Mouse (Mus musculus): ENCODE results near the gene Pde1c. TPM values are rescaled to one million over a fixed set of nuclear protein-coding genes. Genes with fewer than 3 reads are reported as not detected.

The Pde1c gene
- polyA plus RNA-seq, 1 experiment from 2014 or later = 3.5 TPM

- H3K4me1 ChIP-seq = no peaks in the 10 kb centered on the region
- H3K36me3 ChIP-seq (replicated peaks) = no peaks in the 10 kb centered on the region
- DNase-seq (ENCODE audit: low spot score) = no peak
- no peaks in the 10 kb centered on the region for H3K27me3 ChIP-seq (replicated peaks; ENCODE audit: low read depth, poor library complexity, severe bottlenecking)
- no peak overlapping the region for H3K27ac ChIP-seq (replicated peaks)
- H3K9me3 ChIP-seq = no peaks in the 10 kb centered on the region
- no peak overlapping the region for H3K4me3 ChIP-seq
- 90% methylated on average over 4 of the region's 4 CpGs for WGBS
Measured at GRCm38 (mm10) chr6:56284821-56285220, 284.1 kb downstream of the Pde1c start.

DNA sequence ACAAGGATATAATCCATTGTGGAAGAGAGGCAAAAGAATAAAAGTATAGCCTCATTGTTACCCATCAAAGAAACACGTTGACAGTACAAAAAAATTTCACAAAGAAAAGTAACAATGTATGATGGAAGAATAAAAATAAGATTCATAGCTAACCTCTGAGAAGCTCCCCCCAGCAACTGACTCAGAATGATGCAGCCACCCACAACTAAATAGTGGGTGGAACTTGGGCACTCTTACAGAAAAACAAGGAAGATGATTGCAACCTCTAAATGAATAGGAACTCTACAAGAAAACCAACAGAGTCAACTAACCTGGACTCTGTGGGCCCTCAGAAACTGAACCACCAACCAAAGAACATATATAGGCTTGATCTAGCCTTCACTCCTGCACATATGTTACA, 293.4 kb downstream of the Pde1c start:
- H3K4me1 ChIP-seq = no peaks in the 10 kb centered on the region
- DNase-seq (ENCODE audit: low spot score) = no peak
- H3K4me3 ChIP-seq = no peak overlapping the region
- no peak overlapping the region for H3K27ac ChIP-seq (replicated peaks)
- no peaks in the 10 kb centered on the region for H3K9me3 ChIP-seq
- H3K36me3 ChIP-seq (replicated peaks) = no peaks in the 10 kb centered on the region
- 79% methylated on average over 1 of the region's 1 CpGs for WGBS
- no peaks in the 10 kb centered on the region for H3K27me3 ChIP-seq (replicated peaks; ENCODE audit: low read depth, poor library complexity, severe bottlenecking)

GRCm38 (mm10) chr6:56271741-56272140, 297.2 kb downstream of the Pde1c start:
- Histone ChIP-seq H3K27me3 (replicated peaks; ENCODE audit: low read depth, poor library complexity, severe bottlenecking) (no peaks in the 10 kb centered on the region), H3K4me3 (no peak overlapping the region), H3K4me1 (no peaks in the 10 kb centered on the region), H3K27ac (replicated peaks) (no peak overlapping the region), H3K9me3 (no peaks in the 10 kb centered on the region), H3K36me3 (replicated peaks) (no peaks in the 10 kb centered on the region)
- 87% methylated on average over 2 of the region's 2 CpGs for WGBS
- no peak for DNase-seq (ENCODE audit: low spot score)

DNA sequence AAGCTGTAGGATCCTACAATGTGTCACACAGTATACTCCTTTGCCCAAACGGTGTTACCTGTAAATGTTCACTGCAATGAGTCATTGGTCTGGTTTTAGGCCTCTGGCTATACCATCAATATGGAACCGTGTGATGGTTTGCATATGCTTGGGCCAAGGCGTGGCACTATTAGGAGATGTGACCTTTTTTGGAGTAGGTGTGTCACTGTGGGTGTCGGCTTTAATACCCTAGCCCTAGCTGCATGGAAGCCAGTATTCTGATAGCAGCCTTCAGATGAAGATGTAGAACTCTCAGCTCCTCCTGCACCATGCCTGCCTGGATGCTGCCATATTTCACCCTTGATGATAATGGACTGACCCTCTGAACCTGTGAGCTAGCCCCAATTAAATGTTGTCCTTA, 304.4 kb downstream of the Pde1c start:
- Histone ChIP-seq H3K4me3 (no peak overlapping the region), H3K36me3 (replicated peaks) (no peaks in the 10 kb centered on the region), H3K27ac (replicated peaks) (no peak overlapping the region), H3K9me3 (no peaks in the 10 kb centered on the region), H3K4me1 (no peaks in the 10 kb centered on the region), H3K27me3 (replicated peaks; ENCODE audit: low read depth, poor library complexity, severe bottlenecking) (no peaks in the 10 kb centered on the region)
- 91% methylated on average over 4 of the region's 4 CpGs for WGBS
- no peak for DNase-seq (ENCODE audit: low spot score)

DNA sequence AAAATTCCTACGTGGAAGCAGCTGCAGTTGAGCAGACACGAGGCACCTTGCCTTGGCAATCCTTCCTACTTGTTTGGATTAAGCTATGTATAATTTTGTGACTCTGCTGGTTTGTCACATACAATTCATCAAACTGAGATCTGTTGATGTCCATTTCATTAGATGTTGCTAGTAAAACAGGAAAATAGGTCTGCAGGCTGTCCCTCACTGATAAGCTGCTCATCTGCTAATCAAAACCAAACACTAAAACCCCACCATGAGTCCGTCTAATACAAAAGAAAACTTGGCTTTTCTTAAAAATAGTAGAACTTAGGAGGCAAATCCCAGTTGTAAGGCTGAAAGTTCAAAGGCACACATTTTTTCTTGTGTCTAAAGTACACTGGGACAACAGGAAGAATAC, 308.8 kb downstream of the Pde1c start:
- DNase-seq (ENCODE audit: low spot score) = no peak
- Histone ChIP-seq H3K36me3 (replicated peaks) (no peaks in the 10 kb centered on the region), H3K27ac (replicated peaks) (no peak overlapping the region), H3K4me1 (no peaks in the 10 kb centered on the region), H3K4me3 (no peak overlapping the region), H3K27me3 (replicated peaks; ENCODE audit: low read depth, poor library complexity, severe bottlenecking) (no peaks in the 10 kb centered on the region), H3K9me3 (no peaks in the 10 kb centered on the region)
- 74% methylated on average over 3 of the region's 3 CpGs for WGBS

GRCm38 (mm10) chr6:56257555-56258297, 311.2 kb downstream of the Pde1c start:
- WGBS = 88% methylated on average over 2 of the region's 2 CpGs
- DNase-seq (ENCODE audit: low spot score) = no peak
- H3K9me3 ChIP-seq = no peaks in the 10 kb centered on the region

GRCm38 (mm10) chr6:56250091-56250490, 318.8 kb downstream of the Pde1c start:
- DNase-seq (ENCODE audit: low spot score) = no peak
- Histone ChIP-seq H3K9me3 (no peaks in the 10 kb centered on the region), H3K36me3 (replicated peaks) (no peaks in the 10 kb centered on the region), H3K4me1 (no peaks in the 10 kb centered on the region), H3K27me3 (replicated peaks; ENCODE audit: low read depth, poor library complexity, severe bottlenecking) (no peaks in the 10 kb centered on the region), H3K4me3 (no peak overlapping the region), H3K27ac (replicated peaks) (no peak overlapping the region)
- WGBS = 87% methylated on average over 3 of the region's 3 CpGs

More at GRCm38 (mm10) chr6:56257555-56258297, 311.2 kb downstream of the Pde1c start:
- H3K36me3 ChIP-seq (replicated peaks) = no peaks in the 10 kb centered on the region
- no peaks in the 10 kb centered on the region for H3K4me1 ChIP-seq
- no peak overlapping the region for H3K4me3 ChIP-seq
- no peaks in the 10 kb centered on the region for H3K27me3 ChIP-seq (replicated peaks; ENCODE audit: low read depth, poor library complexity, severe bottlenecking)
- no peak overlapping the region for H3K27ac ChIP-seq (replicated peaks)

GRCm38 (mm10) chr6:56191426-56192140, 377.3 kb downstream of the Pde1c start:
- WGBS = 81% methylated on average over 1 of the region's 1 CpGs
- Histone ChIP-seq H3K4me1 (no peaks in the 10 kb centered on the region), H3K4me3 (no peak overlapping the region), H3K36me3 (replicated peaks) (no peaks in the 10 kb centered on the region), H3K9me3 (no peaks in the 10 kb centered on the region), H3K27ac (replicated peaks) (no peak overlapping the region), H3K27me3 (replicated peaks; ENCODE audit: low read depth, poor library complexity, severe bottlenecking) (no peaks in the 10 kb centered on the region)
- no peak for DNase-seq (ENCODE audit: low spot score)

DNA sequence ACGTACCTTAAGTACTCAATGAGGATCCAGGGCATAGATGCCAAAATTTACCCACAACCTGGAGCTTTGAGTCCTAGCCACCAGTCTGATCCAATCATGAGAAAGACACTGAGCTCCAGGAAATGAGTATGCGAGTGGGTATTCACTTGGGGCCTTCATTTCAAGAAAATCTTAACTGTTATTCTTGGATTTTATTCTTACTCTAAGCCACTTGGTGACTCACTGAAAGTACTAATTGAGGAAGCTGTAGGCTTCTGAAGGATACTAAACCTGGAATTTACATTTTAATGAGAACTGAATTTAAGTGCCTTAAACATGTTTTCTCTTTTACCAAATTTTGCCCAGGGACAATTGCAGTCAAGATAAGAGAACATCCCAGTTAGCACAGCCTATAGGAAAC, 392.4 kb downstream of the Pde1c start:
- no peak for DNase-seq (ENCODE audit: low spot score)
- Histone ChIP-seq H3K4me1 (no peaks in the 10 kb centered on the region), H3K4me3 (no peak overlapping the region), H3K27me3 (replicated peaks; ENCODE audit: low read depth, poor library complexity, severe bottlenecking) (no peaks in the 10 kb centered on the region), H3K36me3 (replicated peaks) (no peaks in the 10 kb centered on the region), H3K9me3 (no peaks in the 10 kb centered on the region), H3K27ac (replicated peaks) (no peak overlapping the region)
- WGBS = 87% methylated on average over 2 of the region's 2 CpGs

- WGBS = 84% methylated on average over 2 of the region's 2 CpGs
- Histone ChIP-seq H3K27me3 (replicated peaks; ENCODE audit: low read depth, poor library complexity, severe bottlenecking) (no peaks in the 10 kb centered on the region), H3K9me3 (no peaks in the 10 kb centered on the region), H3K4me3 (no peak overlapping the region), H3K36me3 (replicated peaks) (no peaks in the 10 kb centered on the region), H3K4me1 (no peaks in the 10 kb centered on the region), H3K27ac (replicated peaks) (no peak overlapping the region)
- DNase-seq (ENCODE audit: low spot score) = no peak
Measured at GRCm38 (mm10) chr6:56172172-56172571, 396.7 kb downstream of the Pde1c start.

GRCm38 (mm10) chr6:56168736-56169135, 400.2 kb downstream of the Pde1c start:
- 92% methylated on average over 2 of the region's 2 CpGs for WGBS
- DNase-seq (ENCODE audit: low spot score) = no peak
- H3K4me1 ChIP-seq = no peaks in the 10 kb centered on the region
- no peak overlapping the region for H3K27ac ChIP-seq (replicated peaks)
- no peaks in the 10 kb centered on the region for H3K9me3 ChIP-seq
- H3K36me3 ChIP-seq (replicated peaks) = no peaks in the 10 kb centered on the region
- no peaks in the 10 kb centered on the region for H3K27me3 ChIP-seq (replicated peaks; ENCODE audit: low read depth, poor library complexity, severe bottlenecking)
- H3K4me3 ChIP-seq = no peak overlapping the region

DNA sequence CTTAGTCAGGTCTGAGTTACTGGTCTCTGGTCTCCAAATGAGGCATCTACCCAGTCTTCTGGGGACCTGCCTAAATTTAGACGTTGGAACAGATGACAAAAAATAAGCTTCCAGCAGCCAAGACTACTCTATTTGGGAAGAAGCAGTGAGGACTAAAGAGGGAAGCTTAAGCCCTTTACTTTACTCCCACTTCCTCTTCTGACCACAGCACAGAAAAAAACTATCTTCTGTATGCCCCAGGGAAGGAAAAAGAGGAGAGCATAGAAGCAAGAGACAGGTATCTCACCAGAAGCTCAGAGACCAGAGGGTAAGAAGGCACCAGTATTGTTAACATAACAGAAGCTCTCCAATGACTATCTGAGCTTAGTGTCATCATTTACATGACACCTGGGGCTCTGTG, 410.7 kb downstream of the Pde1c start:
- Histone ChIP-seq H3K4me3 (no peak overlapping the region), H3K27me3 (replicated peaks; ENCODE audit: low read depth, poor library complexity, severe bottlenecking) (no peaks in the 10 kb centered on the region), H3K36me3 (replicated peaks) (no peaks in the 10 kb centered on the region), H3K4me1 (no peaks in the 10 kb centered on the region), H3K9me3 (no peaks in the 10 kb centered on the region), H3K27ac (replicated peaks) (no peak overlapping the region)
- 79% methylated on average over 1 of the region's 1 CpGs for WGBS
- no peak for DNase-seq (ENCODE audit: low spot score)

DNA sequence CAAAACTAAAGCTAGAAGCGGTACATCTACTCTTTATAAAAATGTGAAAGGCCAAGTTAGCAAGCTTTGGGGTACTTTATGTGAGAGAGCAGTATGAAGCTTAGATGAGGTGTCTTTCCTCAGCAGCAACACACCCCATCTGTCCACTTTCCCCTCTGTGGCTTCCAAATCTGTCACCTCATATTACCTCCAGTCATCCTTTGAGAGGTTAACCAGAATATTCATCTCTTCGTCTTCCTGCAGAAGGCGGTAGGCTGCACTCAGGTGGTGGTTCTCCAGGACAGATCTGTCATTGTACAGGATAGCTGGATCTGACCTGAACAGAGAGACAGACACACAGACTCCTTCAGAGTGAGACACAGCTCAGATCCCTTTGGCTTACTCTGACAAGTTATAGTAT, 412.1 kb downstream of the Pde1c start:
- DNase-seq (ENCODE audit: low spot score) = no peak
- Histone ChIP-seq H3K4me3 (no peak overlapping the region), H3K4me1 (no peaks in the 10 kb centered on the region), H3K9me3 (no peaks in the 10 kb centered on the region), H3K36me3 (replicated peaks) (no peaks in the 10 kb centered on the region), H3K27me3 (replicated peaks; ENCODE audit: low read depth, poor library complexity, severe bottlenecking) (no peaks in the 10 kb centered on the region), H3K27ac (replicated peaks) (no peak overlapping the region)
- 92% methylated on average over 3 of the region's 3 CpGs for WGBS

Data from embryonic facial prominence, embryonic 10.5 days (tissue).